Mouse (Mus musculus): ENCODE data around the gene Jund.

GRCm38 (mm10) chr8:70729808-70730475 is 31.2 kb downstream of the Jund start:
- TF ChIP-seq CTCF (IDR thresholded peaks at IDR 0.05; ENCODE audit: control insufficient read depth, insufficient read depth, low read length) (peak; percentile 27; the same call in 1 of the 2 replicates), POLR2A (IDR thresholded peaks at IDR 0.05; ENCODE audit: borderline replicate concordance, control insufficient read depth, low read depth, low read length) (no peak)

Measured in bone marrow, adult 2 months (tissue).